Mouse (Mus musculus) layer of hippocampus, postnatal 25 days (tissue): Measurements from ENCODE around the gene Ltbp3. TPM values are rescaled to one million over a fixed set of nuclear protein-coding genes. Genes with fewer than 3 reads are reported as not detected.
A peak's percentile ranks its signal among the peaks of the same experiment; 100 is the strongest.

Source experiments
- DNase-seq, 2 experiments: peaks; one replicate each; pipeline ENCODE4 v3.0.0; 2022; ENCODE audit warnings: mixed read lengths in 2 of 2, low spot score in 1 of 2; ENCODE audit errors: extremely low spot score in 1 of 2
- total RNA-seq, 2 experiments: library from RNA; stranded (reverse); gene quantifications; 2 replicates each; pipeline ENCODE4 v1.2.3; 2021

Ltbp3 gene
- total RNA-seq, 2 experiments from 2014 or later, result 23.8 to 26.8 TPM

- no peak for DNase-seq
Observed at GRCm38 (mm10) chr19:5746907-5747363, 6.2 kb downstream of the Ltbp3 start.

DNA sequence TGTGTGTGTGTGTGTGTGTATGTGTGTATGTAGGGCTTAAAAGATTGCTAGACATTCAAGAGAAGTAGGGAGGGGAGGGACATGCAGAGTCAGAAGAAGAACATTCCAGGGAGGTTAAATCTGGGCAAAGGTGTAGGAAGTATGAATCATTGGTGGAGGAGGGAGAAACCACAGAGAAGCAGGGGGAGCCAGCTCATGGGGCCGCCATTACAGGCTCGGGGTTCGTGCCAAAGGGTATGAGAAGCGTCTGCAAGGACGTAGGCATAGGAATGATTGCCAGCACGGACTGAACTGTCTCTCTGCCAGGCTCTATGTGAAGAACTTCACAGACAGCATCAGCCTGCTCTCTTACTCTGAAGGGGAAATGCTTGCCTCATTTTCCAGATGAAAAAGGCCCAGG, 8.8 kb downstream of the Ltbp3 start:
- no peak for DNase-seq

- no peak for DNase-seq
Observed at GRCm38 (mm10) chr19:5750951-5751350, 10.2 kb downstream of the Ltbp3 start.

DNA sequence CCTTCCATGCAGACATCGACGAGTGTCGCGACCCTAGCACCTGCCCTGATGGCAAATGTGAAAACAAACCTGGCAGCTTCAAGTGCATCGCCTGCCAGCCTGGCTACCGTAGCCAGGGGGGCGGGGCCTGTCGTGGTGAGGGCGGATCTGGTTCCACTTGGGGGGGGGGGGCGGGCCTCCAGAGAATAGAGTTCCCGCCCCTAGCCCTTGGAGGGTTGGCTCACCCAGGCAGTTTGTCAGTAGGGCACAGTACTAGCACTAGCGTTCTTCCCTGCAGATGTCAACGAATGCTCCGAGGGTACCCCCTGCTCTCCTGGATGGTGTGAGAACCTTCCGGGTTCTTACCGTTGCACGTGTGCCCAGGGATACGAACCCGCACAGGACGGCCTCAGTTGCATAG, 11.0 kb downstream of the Ltbp3 start:
- no peak for DNase-seq

DNA sequence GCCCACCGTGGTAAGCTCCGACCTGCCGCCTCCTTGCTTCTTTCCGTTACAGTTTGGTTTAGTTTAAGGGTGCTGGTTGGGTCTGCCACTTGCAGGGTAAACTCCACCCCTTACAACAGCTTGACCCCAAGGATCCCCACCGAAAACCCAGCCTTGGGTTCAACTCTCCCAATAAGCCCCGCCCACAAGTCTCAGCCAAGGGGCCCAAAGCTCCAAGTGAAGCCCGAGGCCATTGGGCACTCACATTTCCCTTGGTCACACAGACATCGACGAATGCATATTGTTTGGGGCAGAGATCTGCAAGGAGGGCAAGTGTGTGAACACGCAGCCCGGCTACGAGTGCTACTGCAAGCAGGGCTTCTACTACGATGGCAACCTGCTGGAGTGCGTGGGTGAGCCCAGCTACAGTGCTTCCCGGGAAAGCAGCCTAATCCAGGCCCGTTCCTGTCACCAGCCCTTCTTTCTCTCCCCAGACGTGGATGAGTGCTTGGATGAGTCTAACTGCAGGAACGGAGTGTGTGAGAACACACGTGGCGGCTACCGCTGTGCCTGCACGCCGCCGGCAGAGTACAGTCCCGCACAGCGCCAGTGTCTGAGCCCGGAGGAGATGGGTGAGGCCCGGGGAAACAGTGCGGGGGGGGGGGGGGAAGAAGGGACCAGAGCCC, 15.7 kb downstream of the Ltbp3 start:
- peak; percentile 38 to 45 for DNase-seq

GRCm38 (mm10) chr19:5756991-5757636, 16.4 kb downstream of the Ltbp3 start:
- DNase-seq, result no peak

GRCm38 (mm10) chr19:5758878-5759403, 18.2 kb downstream of the Ltbp3 start:
- no peak for DNase-seq

GRCm38 (mm10) chr19:5763163-5763562, 22.5 kb downstream of the Ltbp3 start:
- no peak for DNase-seq

GRCm38 (mm10) chr19:5767271-5767670, 26.6 kb downstream of the Ltbp3 start:
- no peak for DNase-seq

GRCm38 (mm10) chr19:5770311-5770710, 29.6 kb downstream of the Ltbp3 start:
- DNase-seq, result no peak

GRCm38 (mm10) chr19:5770925-5771860, 30.5 kb downstream of the Ltbp3 start, which contains the start of gene Scyl1:
TSS of gene Scyl1 (minus strand) at chr19:5771419.
- peak; percentile 81 to 90 for DNase-seq

- DNase-seq, result no peak
Observed at GRCm38 (mm10) chr19:5777387-5778032, 36.8 kb downstream of the Ltbp3 start.

DNA sequence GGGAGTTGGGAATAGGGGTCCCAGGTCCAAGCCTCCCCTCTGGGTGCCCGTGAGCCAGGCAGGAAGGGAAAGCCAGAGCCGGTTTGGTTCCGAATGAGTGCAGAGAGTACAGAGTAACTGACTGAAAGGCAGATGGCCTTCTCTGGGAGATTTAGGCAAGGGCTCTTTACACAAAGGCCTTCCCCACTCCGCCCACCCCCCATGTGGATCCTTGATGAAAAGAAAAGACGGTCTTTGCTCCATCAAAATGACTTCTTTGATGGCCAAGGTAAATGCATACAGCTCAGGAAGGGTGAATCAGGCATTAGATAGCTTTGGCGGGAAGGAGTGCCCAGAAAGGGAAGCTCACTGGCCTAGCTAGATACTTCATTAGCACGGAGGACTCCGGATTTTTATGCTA, 37.6 kb downstream of the Ltbp3 start:
- DNase-seq, result no peak

- no peak for DNase-seq
Observed at GRCm38 (mm10) chr19:5780203-5780602, 39.5 kb downstream of the Ltbp3 start.

GRCm38 (mm10) chr19:5781532-5781931, 40.8 kb downstream of the Ltbp3 start:
- DNase-seq, result no peak

DNA sequence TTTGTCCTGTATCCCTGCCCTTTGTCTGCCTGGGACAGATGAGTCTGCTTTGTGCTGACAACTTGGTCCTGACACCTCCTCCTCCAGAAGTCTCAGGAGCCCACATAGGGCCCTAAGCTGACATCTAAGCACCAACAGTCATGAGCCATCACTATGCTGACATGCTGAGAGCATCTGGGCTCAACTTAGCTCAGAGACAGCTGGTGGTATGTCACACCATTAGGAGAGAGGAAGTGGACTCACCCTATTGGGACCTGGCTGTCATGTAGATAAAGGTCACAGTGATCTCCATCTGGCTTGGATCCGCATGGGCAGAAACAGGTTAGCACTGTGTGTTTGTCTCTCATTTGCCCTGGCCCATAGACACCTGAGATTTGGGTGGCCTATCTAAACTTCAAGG, 41.4 kb downstream of the Ltbp3 start:
- no peak for DNase-seq

- no peak for DNase-seq
Observed at GRCm38 (mm10) chr19:5784958-5785577, 44.4 kb downstream of the Ltbp3 start.

- DNase-seq, result peak; percentile 81 to 90
Observed at GRCm38 (mm10) chr19:5786441-5787114, 45.9 kb downstream of the Ltbp3 start.

DNA sequence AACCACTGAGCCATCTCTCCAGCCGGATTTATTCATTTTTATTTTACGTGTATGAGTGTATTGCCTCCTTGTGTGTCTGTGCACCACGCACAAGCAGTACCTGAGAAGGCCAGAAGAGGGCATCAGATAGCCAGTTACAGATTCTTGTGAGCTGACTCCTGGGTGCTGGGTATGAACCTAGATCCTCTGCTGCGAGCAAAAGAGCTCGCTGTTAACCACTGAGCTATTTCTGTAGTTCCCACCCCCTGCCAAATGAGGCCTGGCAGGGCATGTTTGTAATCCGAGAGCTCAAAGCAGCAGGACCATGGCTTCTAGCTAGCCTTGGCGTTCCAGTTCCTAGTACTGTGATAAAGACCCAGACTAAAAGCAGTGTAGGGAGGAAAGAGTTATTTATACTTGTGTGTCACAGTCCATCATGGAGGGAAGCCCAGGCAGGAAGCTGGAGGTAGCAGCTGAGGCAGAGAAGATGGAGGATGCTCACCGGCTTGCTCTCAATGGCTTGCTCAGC, 46.5 kb downstream of the Ltbp3 start:
- peak; percentile 77 to 87 for DNase-seq
